Mouse (Mus musculus): ENCODE data around the gene Slc27a1. TPM values are rescaled to one million over a fixed set of nuclear protein-coding genes. Genes with fewer than 3 reads are reported as not detected.
"Not testable (repeated sequence)": the region's sequence is repeated elsewhere in the genome, so short reads cannot be mapped to it uniquely, and the experiment has no call there.

The Slc27a1 gene
- 18.8 and 27.8 TPM in 2 replicates for polyA plus RNA-seq (2015; fragmentation: Nextera tagmentation; extraction: Ambion mirVana)

GRCm38 (mm10) chr8:71568387-71568937 lies at the start of gene Slc27a1:
Slc27a1 (plus strand) TSS chr8:71568882.
- Histone ChIP-seq H3K36me3 (no peaks in the 10 kb centered on the region), H3K9ac (peak within 1 kb of the TSS; percentile 60), H3K4me1 (replicated peaks) (peaks cover 39% of the 10 kb centered on the region), H3K9me3 (replicated peaks) (no peaks in the 10 kb centered on the region), H3K27ac (peak within 1 kb of the TSS; percentile 78), H3K4me3 (peak within 1 kb of the TSS; percentile 70), H3K4me2 (peak within 1 kb of the TSS; percentile 95), H3K27me3 (0 out of 2 replicates have a peak, but pooled peaks cover 5% of the 10 kb centered on the region)
- WGBS = 17% methylated on average over 13 of the region's 13 CpGs
- ATAC-seq (replicated peaks; ENCODE audit: insufficient number of reproducible peaks, insufficient read depth, low FRiP score, low read depth) = peak; percentile 8; the same call in 1 of the 2 replicates

DNA sequence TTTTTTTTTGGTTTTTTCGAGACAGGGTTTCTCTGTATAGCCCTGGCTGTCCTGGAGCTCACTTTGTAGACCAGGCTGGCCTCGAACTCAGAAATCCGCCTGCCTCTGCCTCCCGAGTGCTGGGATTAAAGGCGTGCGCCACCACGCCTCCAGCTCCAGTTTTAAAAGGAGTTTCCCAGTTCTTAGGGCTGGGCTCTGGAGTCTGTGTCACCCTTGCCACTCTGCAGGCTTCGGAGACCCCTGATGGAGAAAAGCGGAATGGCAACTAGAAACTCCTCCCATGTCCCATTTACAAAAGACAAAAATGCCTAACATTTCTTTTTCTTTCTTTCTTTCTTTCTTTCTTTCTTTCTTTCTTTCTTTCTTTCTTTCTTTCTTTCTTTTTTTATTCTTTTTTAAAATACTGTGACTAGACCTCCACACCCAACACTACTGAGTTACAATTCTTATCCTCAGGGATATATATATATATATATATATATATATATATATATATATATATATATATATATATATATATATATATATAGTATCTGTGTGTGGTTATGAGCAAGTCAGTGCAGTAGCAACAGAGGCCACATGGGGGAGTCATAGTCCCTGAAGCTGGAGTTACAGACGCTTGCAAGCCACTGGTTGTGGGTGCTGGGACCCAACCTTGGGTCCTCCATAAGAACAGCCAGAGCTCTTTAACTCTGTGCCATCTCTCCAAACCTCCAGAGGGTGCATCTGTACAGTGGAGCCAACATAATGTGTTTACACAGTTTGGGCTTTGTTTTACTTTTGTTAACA lies 49.5 kb upstream of the Slc27a1 start:
- H3K9me3 ChIP-seq (replicated peaks); H3K4me3 ChIP-seq; H3K36me3 ChIP-seq; H3K27me3 ChIP-seq; H3K4me1 ChIP-seq (replicated peaks); H3K9ac ChIP-seq; ATAC-seq (replicated peaks; ENCODE audit: insufficient number of reproducible peaks, insufficient read depth, low FRiP score, low read depth); H3K4me2 ChIP-seq; H3K27ac ChIP-seq: not testable (repeated sequence)
- 34% methylated on average over 10 of the region's 10 CpGs for WGBS

- no peak overlapping the region for H3K9ac ChIP-seq
- H3K9me3 ChIP-seq (replicated peaks) = no peaks in the 10 kb centered on the region
- H3K4me3 ChIP-seq = no peak overlapping the region
- WGBS = 2% methylated on average over 17 of the region's 17 CpGs
- H3K36me3 ChIP-seq = no peaks in the 10 kb centered on the region
- H3K4me2 ChIP-seq = peak overlapping the region; percentile 42
- H3K27ac ChIP-seq = no peak overlapping the region
- ATAC-seq (replicated peaks; ENCODE audit: insufficient number of reproducible peaks, insufficient read depth, low FRiP score, low read depth) = peak; percentile 70
- H3K4me1 ChIP-seq (replicated peaks) = peaks cover 22% of the 10 kb centered on the region
- H3K27me3 ChIP-seq = peaks cover 12% of the 10 kb centered on the region
Observed at GRCm38 (mm10) chr8:71521634-71522033, 47.0 kb upstream of the Slc27a1 start.

DNA sequence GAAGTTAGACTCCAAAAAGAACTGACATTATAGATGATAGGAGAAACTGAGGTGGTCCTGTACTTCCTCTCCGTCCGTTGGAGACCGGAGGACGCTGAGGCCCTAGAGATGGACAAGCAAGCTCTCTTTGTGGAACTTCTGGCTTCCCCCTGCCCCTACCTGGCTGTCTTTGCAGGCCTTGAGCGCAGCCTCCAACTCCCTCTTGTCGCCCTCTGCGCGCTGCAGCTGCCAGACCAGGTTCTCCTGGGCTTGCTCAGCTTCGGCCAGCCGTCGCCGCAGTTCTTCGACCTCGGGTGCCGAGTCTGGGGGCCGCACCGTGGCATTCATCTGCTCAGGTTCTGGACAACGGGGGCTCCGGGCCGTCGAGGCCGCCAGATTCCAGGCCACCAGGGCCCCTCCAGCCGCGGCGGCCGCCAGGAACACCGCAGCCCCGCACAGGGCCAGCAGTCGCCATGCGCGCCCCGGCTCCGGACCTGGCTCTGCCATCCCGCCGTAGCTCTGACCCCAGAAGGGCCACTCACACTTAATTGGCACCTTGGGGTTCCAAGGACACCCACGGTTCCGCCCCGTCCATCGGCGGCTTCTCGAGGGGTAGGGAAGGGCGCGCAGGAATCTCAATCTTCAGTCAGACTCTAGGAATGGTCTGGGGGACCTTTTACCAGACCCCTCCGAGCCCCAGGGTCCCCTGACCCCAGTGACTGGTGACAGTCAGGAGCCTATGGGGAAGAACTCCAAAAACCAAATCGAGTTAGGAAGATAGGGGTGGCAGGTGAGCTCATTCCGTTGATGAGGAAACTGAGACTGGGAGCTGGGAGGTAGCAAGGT lies 43.2 kb upstream of the Slc27a1 start, which contains the start of gene Ccdc194:
Gene Ccdc194 (minus strand): TSS at position 486 of the 825 bp plus-strand sequence.
- no peak for ATAC-seq (replicated peaks; ENCODE audit: insufficient number of reproducible peaks, insufficient read depth, low FRiP score, low read depth)
- peaks cover 12% of the 10 kb centered on the region for H3K27me3 ChIP-seq
- peak within 1 kb of the TSS; percentile 56 for H3K4me2 ChIP-seq
- H3K9me3 ChIP-seq (replicated peaks) = no peaks in the 10 kb centered on the region
- H3K4me3 ChIP-seq = peak within 1 kb of the TSS; percentile 25
- WGBS = 20% methylated on average over 46 of the region's 46 CpGs
- H3K4me1 ChIP-seq (replicated peaks) = peaks cover 39% of the 10 kb centered on the region
- peak within 1 kb of the TSS; percentile 78 for H3K27ac ChIP-seq
- peak within 1 kb of the TSS; percentile 29 for H3K9ac ChIP-seq
- no peaks in the 10 kb centered on the region for H3K36me3 ChIP-seq

GRCm38 (mm10) chr8:71526272-71526671 lies 42.4 kb upstream of the Slc27a1 start:
- Histone ChIP-seq H3K9ac (no peak overlapping the region), H3K4me2 (no peak overlapping the region), H3K4me3 (no peak overlapping the region), H3K27ac (peak overlapping the region; percentile 78), H3K36me3 (no peaks in the 10 kb centered on the region), H3K9me3 (replicated peaks) (no peaks in the 10 kb centered on the region), H3K27me3 (peaks cover 12% of the 10 kb centered on the region), H3K4me1 (replicated peaks) (peaks cover 36% of the 10 kb centered on the region)
- 24% methylated on average over 6 of the region's 6 CpGs for WGBS
- 0 out of 2 replicates have a peak, but pooled peaks have one; percentile 12 for ATAC-seq (replicated peaks; ENCODE audit: insufficient number of reproducible peaks, insufficient read depth, low FRiP score, low read depth)

DNA sequence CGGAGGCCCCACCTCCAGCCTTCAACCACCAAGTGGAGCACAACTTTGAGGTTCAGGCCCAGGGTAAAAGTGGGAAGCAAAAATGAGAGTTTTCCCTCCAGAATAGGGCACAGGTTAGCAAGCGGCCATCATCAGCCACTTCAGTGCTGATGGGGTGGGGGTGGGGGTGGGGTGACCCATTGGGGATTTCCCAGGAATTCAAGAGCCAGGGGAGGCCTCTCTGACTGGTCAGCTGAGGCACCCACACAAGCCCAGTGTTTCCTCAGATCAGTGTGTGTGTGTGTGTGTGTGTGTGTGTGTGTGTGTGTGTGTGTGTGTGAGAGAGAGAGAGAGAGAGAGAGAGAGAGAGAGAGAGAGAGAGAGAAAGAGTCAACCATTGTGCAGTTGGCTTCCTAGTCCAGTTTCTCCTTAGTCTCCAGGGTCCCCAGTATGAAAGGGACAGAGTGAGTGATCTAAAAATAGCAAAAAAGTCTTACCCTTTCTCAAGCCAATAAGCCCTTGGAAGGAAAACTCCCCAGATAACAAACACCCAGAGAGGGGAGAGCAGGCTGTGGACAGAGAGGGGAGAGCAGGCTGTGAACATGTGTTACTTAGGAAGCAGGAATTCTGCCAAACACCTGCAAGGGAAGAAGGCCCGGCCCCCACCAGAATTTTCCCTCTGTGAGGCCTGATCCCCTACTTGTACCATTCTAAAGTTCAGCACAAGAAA lies 41.4 kb upstream of the Slc27a1 start:
- Histone ChIP-seq H3K4me3 (no peak overlapping the region), H3K4me1 (replicated peaks) (peaks cover 32% of the 10 kb centered on the region), H3K27me3 (peaks cover 12% of the 10 kb centered on the region), H3K9me3 (replicated peaks) (no peaks in the 10 kb centered on the region), H3K36me3 (no peaks in the 10 kb centered on the region), H3K9ac (no peak overlapping the region), H3K4me2 (no peak overlapping the region), H3K27ac (peak overlapping the region; percentile 78)
- no peak for ATAC-seq (replicated peaks; ENCODE audit: insufficient number of reproducible peaks, insufficient read depth, low FRiP score, low read depth)
- WGBS = 37% methylated on average over 3 of the region's 3 CpGs

DNA sequence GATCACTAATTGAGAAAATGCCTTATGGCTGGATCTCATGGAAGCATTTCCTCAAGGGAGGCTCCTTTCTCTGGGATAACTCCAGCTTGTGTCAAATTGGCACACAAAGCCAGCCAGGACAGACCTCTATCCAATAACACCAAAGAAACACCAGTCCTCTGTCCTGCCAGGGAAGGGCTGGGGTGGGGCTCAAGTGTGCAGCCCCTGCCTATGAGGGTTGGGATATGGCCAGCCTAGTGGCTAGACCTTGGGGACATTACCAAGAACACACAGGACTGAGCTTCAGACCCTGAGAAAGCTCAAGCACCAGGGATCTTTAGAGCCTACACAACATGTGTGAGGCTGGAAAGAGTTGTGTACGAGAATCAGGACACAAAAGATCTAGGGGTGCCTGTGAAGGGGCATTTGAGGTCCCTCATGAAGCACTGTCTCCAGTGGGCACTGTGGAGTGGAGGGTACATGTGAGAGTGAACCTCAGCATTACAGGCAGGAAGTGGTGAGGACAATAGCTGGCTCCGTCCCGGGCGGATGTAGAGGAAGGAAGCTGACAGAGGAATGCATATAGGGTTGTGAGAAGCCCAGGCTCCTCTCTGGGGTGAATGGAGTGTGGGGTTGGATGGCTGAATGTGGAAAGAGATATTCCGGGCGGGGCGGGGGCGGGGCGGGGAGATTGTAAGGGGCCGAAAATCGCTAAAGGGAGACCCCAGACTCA lies 40.2 kb upstream of the Slc27a1 start:
- Histone ChIP-seq H3K9me3 (replicated peaks) (no peaks in the 10 kb centered on the region), H3K4me2 (no peak overlapping the region), H3K9ac (no peak overlapping the region), H3K27me3 (peaks cover 12% of the 10 kb centered on the region), H3K27ac (peak overlapping the region; percentile 78), H3K4me1 (replicated peaks) (peaks cover 32% of the 10 kb centered on the region), H3K4me3 (no peak overlapping the region), H3K36me3 (no peaks in the 10 kb centered on the region)
- WGBS = 59% methylated on average over 11 of the region's 11 CpGs
- peak; percentile 80 for ATAC-seq (replicated peaks; ENCODE audit: insufficient number of reproducible peaks, insufficient read depth, low FRiP score, low read depth)

DNA sequence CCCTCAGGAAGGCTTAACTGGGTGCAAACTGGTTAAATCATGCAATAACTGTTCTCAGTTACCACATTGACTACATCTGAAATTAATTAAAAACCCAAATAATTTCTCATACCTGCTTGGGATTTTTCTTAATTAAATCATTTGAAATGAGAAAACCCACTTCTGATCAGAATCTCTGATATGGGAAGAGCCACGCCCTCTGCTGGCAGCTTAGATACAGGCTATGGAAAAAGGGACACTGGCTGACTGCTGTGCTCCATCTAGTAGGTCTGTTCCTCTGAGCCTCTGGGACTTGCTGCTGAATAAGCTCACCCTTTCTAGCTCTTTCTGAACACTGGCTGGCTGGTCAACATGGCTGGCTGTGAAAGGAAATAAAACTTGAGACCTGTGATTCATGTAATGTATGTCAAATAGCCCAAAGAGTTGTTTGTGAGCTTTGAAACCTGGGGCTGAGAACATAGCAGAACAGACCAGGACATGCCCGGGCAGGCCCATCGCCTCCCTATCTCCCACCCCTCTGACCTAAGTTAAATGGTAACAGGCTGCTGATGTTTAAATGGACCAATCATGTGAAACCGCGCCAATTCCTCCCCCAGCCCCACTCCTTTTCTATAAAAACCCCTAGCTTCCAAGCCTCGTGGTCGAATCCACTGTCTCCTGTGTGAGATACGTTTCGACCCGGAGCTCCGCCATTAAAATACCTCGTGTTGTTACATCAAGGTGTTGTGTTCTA lies 37.8 kb upstream of the Slc27a1 start:
- not testable (repeated sequence) for H3K4me3 ChIP-seq, H3K27ac ChIP-seq
- WGBS = 61% methylated on average over 7 of the region's 12 CpGs

DNA sequence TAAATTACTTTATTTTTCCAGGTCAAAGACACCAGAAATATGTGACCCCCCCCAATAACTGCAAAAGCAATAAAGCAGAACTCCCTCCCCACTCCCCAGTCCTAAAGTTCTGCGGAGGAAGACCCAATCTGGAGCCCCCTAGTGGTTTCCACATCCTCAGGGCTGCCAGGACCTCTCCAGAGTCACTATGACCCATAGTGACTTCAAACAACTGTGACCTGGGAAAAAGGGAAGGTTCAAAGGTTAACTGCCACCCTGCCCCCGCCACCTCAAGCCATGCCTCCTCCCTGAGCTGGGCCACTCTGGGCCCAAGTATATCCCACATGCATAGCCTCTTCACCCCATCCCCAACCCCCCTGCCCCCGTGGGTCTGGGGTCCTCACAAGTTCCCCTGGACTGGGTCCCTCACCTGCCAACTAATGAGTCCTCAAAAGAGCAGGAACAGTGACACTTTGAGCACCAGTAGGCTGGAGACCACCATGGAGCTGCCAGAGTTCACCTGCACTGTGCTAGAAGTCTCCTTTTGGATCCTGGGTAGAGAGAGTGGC lies 34.3 kb upstream of the Slc27a1 start:
- no peak overlapping the region for H3K27ac ChIP-seq
- peaks cover 18% of the 10 kb centered on the region for H3K4me1 ChIP-seq (replicated peaks)
- no peaks in the 10 kb centered on the region for H3K9me3 ChIP-seq (replicated peaks)
- no peaks in the 10 kb centered on the region for H3K27me3 ChIP-seq
- 34% methylated on average over 3 of the region's 3 CpGs for WGBS
- no peak overlapping the region for H3K4me3 ChIP-seq
- no peaks in the 10 kb centered on the region for H3K36me3 ChIP-seq
- no peak overlapping the region for H3K9ac ChIP-seq
- ATAC-seq (replicated peaks; ENCODE audit: insufficient number of reproducible peaks, insufficient read depth, low FRiP score, low read depth) = no peak
- no peak overlapping the region for H3K4me2 ChIP-seq

More for the DNA sequence above, 37.8 kb upstream of the Slc27a1 start:
- not testable (repeated sequence) for H3K27me3 ChIP-seq; ATAC-seq (replicated peaks; ENCODE audit: insufficient number of reproducible peaks, insufficient read depth, low FRiP score, low read depth); H3K9ac ChIP-seq; H3K9me3 ChIP-seq (replicated peaks); H3K4me2 ChIP-seq; H3K36me3 ChIP-seq
- peaks cover 28% of the 10 kb centered on the region for H3K4me1 ChIP-seq (replicated peaks)

- H3K27me3 ChIP-seq = no peaks in the 10 kb centered on the region
- no peak for ATAC-seq (replicated peaks; ENCODE audit: insufficient number of reproducible peaks, insufficient read depth, low FRiP score, low read depth)
- peaks cover 18% of the 10 kb centered on the region for H3K4me1 ChIP-seq (replicated peaks)
- no peaks in the 10 kb centered on the region for H3K9me3 ChIP-seq (replicated peaks)
- 76% methylated on average over 5 of the region's 5 CpGs for WGBS
- H3K9ac ChIP-seq = peak overlapping the region; percentile 31; the same call in 1 of the 2 replicates
- H3K4me2 ChIP-seq = peak overlapping the region; percentile 79
- H3K27ac ChIP-seq = no peak overlapping the region
- H3K4me3 ChIP-seq = peak overlapping the region; percentile 60
- no peaks in the 10 kb centered on the region for H3K36me3 ChIP-seq
Observed at GRCm38 (mm10) chr8:71535663-71536062, 33.0 kb upstream of the Slc27a1 start.

All from heart, embryonic 15.5 days (tissue).